ENCODE assay signal across 8 mouse cellular contexts in the genomic region with DNA sequence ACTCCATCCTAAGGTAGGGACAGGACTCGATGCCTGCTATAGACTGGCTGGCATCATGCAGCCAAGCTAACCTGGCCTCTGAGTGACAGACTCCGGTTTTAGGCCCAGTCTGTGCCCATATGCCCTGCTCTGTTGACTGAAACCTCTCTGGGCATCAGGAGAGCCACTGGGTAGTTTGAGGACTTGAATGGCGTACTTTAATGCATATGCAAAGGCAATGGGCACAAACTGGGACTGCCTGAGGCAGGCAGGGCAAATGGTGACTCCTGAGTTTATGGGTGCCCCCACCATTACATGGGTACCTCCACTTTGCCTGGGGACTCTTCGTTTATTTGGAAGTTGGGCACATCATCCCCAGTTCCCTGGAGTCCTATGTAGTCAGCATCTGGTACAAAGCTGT. TPM values are rescaled to one million over a fixed set of nuclear protein-coding genes. Genes with fewer than 3 reads are reported as not detected.
DNase-seq lines count a peak whose midpoint lies in the region; ATAC-seq and TF ChIP-seq lines count a peak whose summit lies in the region.

No protein-coding gene starts in this region.

- ATAC-seq in forebrain, embryonic 12.5 days (ENCODE audit: low FRiP score): no peak
- ATAC-seq in liver, embryonic 13.5 days (ENCODE audit: low read depth): no peak
- no peak for ATAC-seq in inflammation-experienced regulatory T-cells, adult 6 months

- TF ChIP-seq CTCF in gastrocnemius, adult 2 months (IDR thresholded peaks at IDR 0.05): no peak

- H3K9ac ChIP-seq in forebrain, embryonic 12.5 days: peak overlapping the region; percentile 73
- H3K9ac ChIP-seq in liver, embryonic 13.5 days: peak overlapping the region; percentile 81

- H3K27ac ChIP-seq in gastrocnemius, adult 2 months: peak overlapping the region; percentile 99
- H3K27ac ChIP-seq in forebrain, embryonic 12.5 days: 0 out of 2 replicates have a peak overlapping the region, but pooled peaks have one; percentile 88
- no peak overlapping the region for H3K27ac ChIP-seq in liver, embryonic 13.5 days

- H3K36me3 ChIP-seq in forebrain, embryonic 12.5 days (replicated peaks): peaks cover 2% of the 10 kb centered on the region; the same call in 1 of the 2 replicates
- peaks cover 3% of the 10 kb centered on the region for H3K36me3 ChIP-seq in liver, embryonic 13.5 days

- H3K9me3 ChIP-seq in forebrain, embryonic 12.5 days: no peaks in the 10 kb centered on the region
- no peaks in the 10 kb centered on the region for H3K9me3 ChIP-seq in liver, embryonic 13.5 days (replicated peaks)

- peaks cover 37% of the 10 kb centered on the region for H3K4me1 ChIP-seq in forebrain, embryonic 12.5 days
- peaks cover 45% of the 10 kb centered on the region for H3K4me1 ChIP-seq in liver, embryonic 13.5 days (replicated peaks)

- H3K4me3 ChIP-seq in gastrocnemius, adult 2 months: peak overlapping the region; percentile 96
- peak overlapping the region; percentile 82 for H3K4me3 ChIP-seq in forebrain, embryonic 12.5 days (replicated peaks)
- H3K4me3 ChIP-seq in liver, embryonic 13.5 days (replicated peaks): peak overlapping the region; percentile 88

- no peak for DNase-seq in gastrocnemius, adult 2 months
- DNase-seq in gastrocnemius, postnatal 25 days: no peak
- peak; percentile 7 for DNase-seq in 3T3-L1 (ENCODE audit: low read depth, low spot score)
- no peak for DNase-seq in liver, embryonic 13.5 days
- no peak for DNase-seq in frontal cortex, postnatal 25 days (ENCODE audit: low spot score in 2 of 2)
- no peak for DNase-seq in layer of hippocampus, adult 8-10 months (ENCODE audit: low spot score in 2 of 2)

- 83% methylated on average over 4 of the region's 4 CpGs for WGBS in forebrain, embryonic 12.5 days
- 74% methylated on average over 4 of the region's 4 CpGs for WGBS in liver, embryonic 13.5 days (ENCODE audit: insufficient replicate concordance)

- H3K27me3 ChIP-seq in forebrain, embryonic 12.5 days: no peaks in the 10 kb centered on the region
- no peaks in the 10 kb centered on the region for H3K27me3 ChIP-seq in liver, embryonic 13.5 days

- intact Hi-C loops in gastrocnemius, adult 2 months (cut with DNase I): loop anchor here (5.0 kb wide), 1 partner anchor 456 kb away; a partner anchor contains a TSS

- peak overlapping the region; percentile 90 for H3K4me2 ChIP-seq in forebrain, embryonic 12.5 days
- peak overlapping the region; percentile 98 for H3K4me2 ChIP-seq in liver, embryonic 13.5 days

RNA-seq across cellular contexts. Expression of a gene that starts 1.7 kb away (rescaled TPM):
- 10 to 100 TPM; 27.2 to 30.4 TPM for total RNA-seq in gastrocnemius, adult 2 months (2021)
- 10 to 100 TPM; 22.0 to 23.9 TPM for total RNA-seq in gastrocnemius, postnatal 25 days (2021)
- 30.0 and 33.9 TPM in 2 replicates for polyA plus RNA-seq in forebrain, embryonic 12.5 days (2016; fragmentation: Nextera tagmentation; extraction: Ambion mirVana)
- polyA plus RNA-seq in liver, embryonic 13.5 days (2015; fragmentation: Nextera tagmentation; extraction: Ambion mirVana): 6.9 and 8.5 TPM in 2 replicates
- 10 to 100 TPM; 18.4 to 28.4 (median 24.2) TPM for polyA plus RNA-seq in inflammation-experienced regulatory T-cells, adult 6 months (2017; shearing (Covaris generic))
- 10 to 100 TPM; 48.2 to 56.5 (median 54.5) TPM for total RNA-seq in layer of hippocampus, adult 8-10 months (2022)

RNA-seq across cellular contexts. Expression of a gene that starts 37.7 kb away (rescaled TPM):
- 1 to 10 TPM; 7.9 to 9.3 TPM for total RNA-seq in gastrocnemius, adult 2 months (2021)
- 1 to 10 TPM; 6.5 to 7.6 TPM for total RNA-seq in gastrocnemius, postnatal 25 days (2021)
- 29.2 and 30.6 TPM in 2 replicates for polyA plus RNA-seq in forebrain, embryonic 12.5 days (2016; fragmentation: Nextera tagmentation; extraction: Ambion mirVana)
- polyA plus RNA-seq in liver, embryonic 13.5 days (2015; fragmentation: Nextera tagmentation; extraction: Ambion mirVana): 6.3 and 7.3 TPM in 2 replicates
- polyA plus RNA-seq in inflammation-experienced regulatory T-cells, adult 6 months (2017; shearing (Covaris generic)): 10 to 100 TPM in 2 of 3 experiments, 1 to 10 TPM in 1; 9.4 to 19.0 (median 10.9) TPM
- 10 to 100 TPM; 23.9 to 27.9 (median 25.8) TPM for total RNA-seq in layer of hippocampus, adult 8-10 months (2022)

RNA-seq across cellular contexts. Expression of a gene that starts 57.5 kb away (rescaled TPM):
- 100 to 1,000 TPM; 133 to 141 TPM for total RNA-seq in gastrocnemius, adult 2 months (2021)
- total RNA-seq in gastrocnemius, postnatal 25 days (2021): 100 to 1,000 TPM; 128 to 139 TPM
- 120 and 123 TPM in 2 replicates for polyA plus RNA-seq in forebrain, embryonic 12.5 days (2016; fragmentation: Nextera tagmentation; extraction: Ambion mirVana)
- 81.5 and 93.2 TPM in 2 replicates for polyA plus RNA-seq in liver, embryonic 13.5 days (2015; fragmentation: Nextera tagmentation; extraction: Ambion mirVana)
- 10 to 100 TPM; 82.4 to 88.4 (median 82.9) TPM for polyA plus RNA-seq in inflammation-experienced regulatory T-cells, adult 6 months (2017; shearing (Covaris generic))
- total RNA-seq in layer of hippocampus, adult 8-10 months (2022): 10 to 100 TPM; 87.2 to 97.4 (median 91.3) TPM

RNA-seq across cellular contexts. Expression of a gene that starts 57.6 kb away (rescaled TPM):
- total RNA-seq in gastrocnemius, adult 2 months (2021): 10 to 100 TPM; 25.2 to 33.1 TPM
- total RNA-seq in gastrocnemius, postnatal 25 days (2021): 10 to 100 TPM; 24.9 to 27.3 TPM
- polyA plus RNA-seq in forebrain, embryonic 12.5 days (2016; fragmentation: Nextera tagmentation; extraction: Ambion mirVana): 167 and 173 TPM in 2 replicates
- polyA plus RNA-seq in liver, embryonic 13.5 days (2015; fragmentation: Nextera tagmentation; extraction: Ambion mirVana): 47.6 and 52.4 TPM in 2 replicates
- 10 to 100 TPM; 35.3 to 57.5 (median 44.3) TPM for polyA plus RNA-seq in inflammation-experienced regulatory T-cells, adult 6 months (2017; shearing (Covaris generic))
- 100 to 1,000 TPM; 125 to 165 (median 148) TPM for total RNA-seq in layer of hippocampus, adult 8-10 months (2022)
